9 mouse cellular contexts compared by ENCODE assay signal in the genomic region with DNA sequence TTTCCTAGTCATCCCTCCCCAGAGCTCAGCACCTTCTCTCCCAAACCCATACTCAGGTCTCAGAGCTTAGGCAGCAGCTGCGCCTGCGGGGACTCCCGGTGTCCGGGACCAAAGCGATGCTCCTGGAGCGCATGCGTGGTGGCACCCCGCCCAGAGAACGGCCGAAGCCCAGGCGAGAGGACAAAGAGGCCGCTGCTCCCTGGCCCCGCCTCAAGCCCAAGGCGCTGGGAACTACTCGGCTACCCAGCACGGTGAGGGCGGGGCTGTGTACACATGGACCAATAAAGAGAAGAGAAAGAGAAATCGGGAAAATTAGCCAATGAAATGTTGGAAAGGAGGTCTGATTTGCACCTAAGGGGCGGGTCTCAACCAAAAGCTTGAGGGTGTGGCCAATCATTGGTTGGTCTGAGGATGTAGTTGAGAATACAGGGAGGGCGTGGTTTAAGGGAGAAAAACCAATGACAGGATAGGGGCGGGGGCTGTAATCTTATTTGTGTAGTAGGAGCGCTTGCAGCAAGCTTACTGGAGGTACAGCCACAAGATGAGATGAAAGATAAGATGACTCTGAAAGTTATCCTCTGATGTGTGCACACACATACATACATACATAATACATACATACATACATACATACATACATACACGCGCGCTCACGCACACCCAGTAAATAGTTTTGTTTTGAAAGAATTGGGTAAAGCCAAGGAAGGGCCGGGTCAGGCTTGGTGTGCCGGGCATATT. TPM values are rescaled to one million over a fixed set of nuclear protein-coding genes. Genes with fewer than 3 reads are reported as not detected.
DNase-seq lines count a peak whose midpoint lies in the region; ATAC-seq and TF ChIP-seq lines count a peak whose summit lies in the region.
"Had no signal": no experiment of that assay in that cellular context is flagged by ENCODE, and none has a peak within 500 bp of the region (broad histone marks: within the 10 kb centered on the region; RNA-seq: fewer than 3 reads in every experiment).

No protein-coding gene starts in this region.

- TF ChIP-seq CTCF in C2C12 (IDR thresholded peaks at IDR 0.05; ENCODE audit: control insufficient read depth, insufficient read depth, insufficient read length), result no peak
- no peak for TF ChIP-seq CTCF in brain, embryonic 14.5 days (IDR thresholded peaks at IDR 0.05; ENCODE audit: borderline replicate concordance, extremely low read depth, insufficient read depth, insufficient read length)
- no peak for TF ChIP-seq CTCF in midbrain, postnatal 0 days (IDR thresholded peaks at IDR 0.05)

- peak; percentile 74; the same call in 1 of the 2 replicates for TF ChIP-seq POLR2A in brain, embryonic 14.5 days (IDR thresholded peaks at IDR 0.05; ENCODE audit: borderline replicate concordance, extremely low read depth, insufficient read depth, insufficient read length, poor library complexity, severe bottlenecking)

- H3ac ChIP-seq in C2C12 (ENCODE audit: control insufficient read depth, insufficient read length, low read depth), result peak overlapping the region; percentile 41

- DNase-seq in brain, embryonic 14.5 days (ENCODE audit: low read depth), result peak; percentile 100
- peak; percentile 99 for DNase-seq in midbrain, postnatal 0 days (ENCODE audit: low spot score)
- peak; percentile 48 to 81 for DNase-seq in spleen, postnatal 10 days (ENCODE audit: low spot score in 2 of 2)

- H3K9me3 ChIP-seq in heart, embryonic 11.5 days (replicated peaks; ENCODE audit: control insufficient read depth, low read length), result no peaks in the 10 kb centered on the region
- H3K9me3 ChIP-seq in kidney, embryonic 15.5 days (replicated peaks), result no peaks in the 10 kb centered on the region
- no peaks in the 10 kb centered on the region for H3K9me3 ChIP-seq in limb, embryonic 15.5 days
- no peaks in the 10 kb centered on the region for H3K9me3 ChIP-seq in midbrain, postnatal 0 days (ENCODE audit: low read length)

- H3K36me3 ChIP-seq in C2C12 (ENCODE audit: control insufficient read depth, insufficient read depth), result no peaks in the 10 kb centered on the region
- no peaks in the 10 kb centered on the region for H3K36me3 ChIP-seq in heart, embryonic 11.5 days (ENCODE audit: control insufficient read depth, insufficient read depth, low read length)
- no peaks in the 10 kb centered on the region for H3K36me3 ChIP-seq in kidney, embryonic 15.5 days
- peaks cover 3% of the 10 kb centered on the region; the same call in 1 of the 2 replicates for H3K36me3 ChIP-seq in limb, embryonic 15.5 days
- H3K36me3 ChIP-seq in midbrain, postnatal 0 days (ENCODE audit: insufficient read depth, low read length), result no peaks in the 10 kb centered on the region

- H3K4me2 ChIP-seq in heart, embryonic 11.5 days, result peak overlapping the region; percentile 76
- peak overlapping the region; percentile 76 for H3K4me2 ChIP-seq in kidney, embryonic 15.5 days
- peak overlapping the region; percentile 76 for H3K4me2 ChIP-seq in limb, embryonic 15.5 days
- peak overlapping the region; percentile 84 for H3K4me2 ChIP-seq in midbrain, postnatal 0 days (ENCODE audit: low read depth, low read length, poor library complexity, severe bottlenecking)

- WGBS in heart, embryonic 11.5 days (ENCODE audit: insufficient replicate concordance), result 4% methylated on average over 28 of the region's 28 CpGs
- WGBS in kidney, embryonic 15.5 days, result 2% methylated on average over 28 of the region's 28 CpGs
- WGBS in limb, embryonic 15.5 days, result 2% methylated on average over 28 of the region's 28 CpGs
- 1% methylated on average over 28 of the region's 28 CpGs for WGBS in midbrain, postnatal 0 days

- 0 out of 2 replicates have a peak, but pooled peaks have one; percentile 28 for ATAC-seq in erythroid progenitor cell, adult 5-6 weeks (replicated peaks; ENCODE audit: low FRiP score, poor library complexity, severe bottlenecking)
- peak; percentile 86 for ATAC-seq in heart, embryonic 11.5 days (replicated peaks; ENCODE audit: insufficient number of reproducible peaks, low FRiP score, low TSS enrichment)
- peak; percentile 91 for ATAC-seq in kidney, embryonic 15.5 days (replicated peaks; ENCODE audit: low FRiP score)
- ATAC-seq in limb, embryonic 15.5 days (ENCODE audit: insufficient number of reproducible peaks, low FRiP score, low TSS enrichment, low read depth), result peak; percentile 89
- ATAC-seq in midbrain, postnatal 0 days (ENCODE audit: low FRiP score), result peak; percentile 93

- H3K27ac ChIP-seq in heart, embryonic 11.5 days (ENCODE audit: low read depth, low read length), result peak overlapping the region; percentile 58
- peak overlapping the region; percentile 95 for H3K27ac ChIP-seq in kidney, embryonic 15.5 days
- peak overlapping the region; percentile 91 for H3K27ac ChIP-seq in limb, embryonic 15.5 days
- H3K27ac ChIP-seq in midbrain, postnatal 0 days (ENCODE audit: low read depth, low read length), result peak overlapping the region; percentile 87

- H3K79me3 ChIP-seq in C2C12 (ENCODE audit: low read depth), result no peaks in the 10 kb centered on the region

- peak overlapping the region; percentile 80 for H3K9ac ChIP-seq in heart, embryonic 11.5 days (ENCODE audit: low read depth, low read length)
- H3K9ac ChIP-seq in kidney, embryonic 15.5 days, result peak overlapping the region; percentile 61
- H3K9ac ChIP-seq in limb, embryonic 15.5 days, result peak overlapping the region; percentile 48
- peak overlapping the region; percentile 76 for H3K9ac ChIP-seq in midbrain, postnatal 0 days (replicated peaks; ENCODE audit: low read length, poor library complexity, severe bottlenecking)

- no peak overlapping the region for H3K4me3 ChIP-seq in C2C12 (ENCODE audit: insufficient read depth, poor library complexity, severe bottlenecking)
- H3K4me3 ChIP-seq in heart, embryonic 11.5 days (ENCODE audit: low read depth, low read length), result peak overlapping the region; percentile 42
- H3K4me3 ChIP-seq in kidney, embryonic 15.5 days (replicated peaks), result peak overlapping the region; percentile 47
- peak overlapping the region; percentile 45 for H3K4me3 ChIP-seq in limb, embryonic 15.5 days
- peak overlapping the region; percentile 42 for H3K4me3 ChIP-seq in midbrain, postnatal 0 days (ENCODE audit: low read depth, low read length)

- peaks cover 27% of the 10 kb centered on the region for H3K4me1 ChIP-seq in heart, embryonic 11.5 days (ENCODE audit: control insufficient read depth, insufficient read depth, low read length)
- H3K4me1 ChIP-seq in kidney, embryonic 15.5 days, result peaks cover 59% of the 10 kb centered on the region
- peaks cover 55% of the 10 kb centered on the region for H3K4me1 ChIP-seq in limb, embryonic 15.5 days
- peaks cover 9% of the 10 kb centered on the region; the same call in 1 of the 2 replicates for H3K4me1 ChIP-seq in midbrain, postnatal 0 days (ENCODE audit: insufficient read depth, low read length)

- no peaks in the 10 kb centered on the region for H3K27me3 ChIP-seq in C2C12 (ENCODE audit: control insufficient read depth, insufficient read depth, insufficient read length)
- no peaks in the 10 kb centered on the region; the same call in 1 of the 2 replicates for H3K27me3 ChIP-seq in heart, embryonic 11.5 days (ENCODE audit: control insufficient read depth, insufficient read depth, low read length)
- H3K27me3 ChIP-seq in kidney, embryonic 15.5 days, result no peaks in the 10 kb centered on the region
- H3K27me3 ChIP-seq in limb, embryonic 15.5 days, result no peaks in the 10 kb centered on the region
- H3K27me3 ChIP-seq in midbrain, postnatal 0 days (ENCODE audit: insufficient read depth, low read length), result no peaks in the 10 kb centered on the region

- H3K79me2 ChIP-seq in C2C12 (ENCODE audit: control insufficient read depth, insufficient read depth), result no peaks in the 10 kb centered on the region

RNA-seq across cellular contexts. Expression of gene Mamstr, which starts 3.8 kb away (rescaled TPM):
- 0.48 TPM for polyA plus RNA-seq in C2C12 (2012; fragmentation: generic; extraction: Trizol)
- polyA plus RNA-seq in brain, embryonic 14.5 days (2012; rRNA removed), result 3.2 and 4.0 TPM in 2 replicates
- not detected in 2 replicates for total RNA-seq in erythroid progenitor cell, adult 5-6 weeks (2015; ENCODE audit: low replicate concordance)
- total RNA-seq in erythroid progenitor cell, adult 5-6 weeks (2017; ENCODE audit: low replicate concordance), result not detected in 2 replicates
- polyA plus RNA-seq in heart, embryonic 11.5 days (2014; fragmentation: Nextera tagmentation; extraction: Ambion mirVana), result 3.4 and 4.0 TPM in 2 replicates
- 7.5 and 9.0 TPM in 2 replicates for polyA plus RNA-seq in kidney, embryonic 15.5 days (2015; fragmentation: Nextera tagmentation; extraction: Ambion mirVana)
- 21.9 and 36.8 TPM in 2 replicates for polyA plus RNA-seq in limb, embryonic 15.5 days (2015; fragmentation: Nextera tagmentation; extraction: Ambion mirVana)
- 2.7 and 3.3 TPM in 2 replicates for total RNA-seq in midbrain, postnatal 0 days (2014; rRNA removed)
- polyA plus RNA-seq in midbrain, postnatal 0 days (2015; fragmentation: Nextera tagmentation; extraction: Ambion mirVana), result 2.8 and 3.0 TPM in 2 replicates
- total RNA-seq: MEL had no signal

RNA-seq across cellular contexts. Expression of gene Rasip1, which starts 16.3 kb away (rescaled TPM):
- polyA plus RNA-seq in C2C12 (2012; fragmentation: generic; extraction: Trizol), result not detected
- polyA plus RNA-seq in brain, embryonic 14.5 days (2012; rRNA removed), result 11.6 and 17.6 TPM in 2 replicates
- not detected in 2 replicates for total RNA-seq in erythroid progenitor cell, adult 5-6 weeks (2015; ENCODE audit: low replicate concordance)
- total RNA-seq in erythroid progenitor cell, adult 5-6 weeks (2017; ENCODE audit: low replicate concordance), result not detected in 2 replicates
- polyA plus RNA-seq in heart, embryonic 11.5 days (2014; fragmentation: Nextera tagmentation; extraction: Ambion mirVana), result 13.9 and 14.5 TPM in 2 replicates
- 16.1 and 18.0 TPM in 2 replicates for polyA plus RNA-seq in kidney, embryonic 15.5 days (2015; fragmentation: Nextera tagmentation; extraction: Ambion mirVana)
- polyA plus RNA-seq in limb, embryonic 15.5 days (2015; fragmentation: Nextera tagmentation; extraction: Ambion mirVana), result 11.4 and 12.0 TPM in 2 replicates
- total RNA-seq in midbrain, postnatal 0 days (2014; rRNA removed), result 36.0 and 38.5 TPM in 2 replicates
- 24.0 and 25.1 TPM in 2 replicates for polyA plus RNA-seq in midbrain, postnatal 0 days (2015; fragmentation: Nextera tagmentation; extraction: Ambion mirVana)

RNA-seq across cellular contexts. Expression of gene Izumo1, which starts 22.0 kb away (rescaled TPM):
- polyA plus RNA-seq in C2C12 (2012; fragmentation: generic; extraction: Trizol), result not detected
- polyA plus RNA-seq in brain, embryonic 14.5 days (2012; rRNA removed), result 0.13 and 0.16 TPM in 2 replicates
- not detected in 2 replicates for total RNA-seq in erythroid progenitor cell, adult 5-6 weeks (2015; ENCODE audit: low replicate concordance)
- total RNA-seq in erythroid progenitor cell, adult 5-6 weeks (2017; ENCODE audit: low replicate concordance), result not detected in 2 replicates
- 0.34 and 0.35 TPM in 2 replicates for polyA plus RNA-seq in heart, embryonic 11.5 days (2014; fragmentation: Nextera tagmentation; extraction: Ambion mirVana)
- 0.14 and 0.17 TPM in 2 replicates for polyA plus RNA-seq in kidney, embryonic 15.5 days (2015; fragmentation: Nextera tagmentation; extraction: Ambion mirVana)
- polyA plus RNA-seq in limb, embryonic 15.5 days (2015; fragmentation: Nextera tagmentation; extraction: Ambion mirVana), result 0.14 and 0.27 TPM in 2 replicates
- 0.11 TPM in 1 of 2 replicates, not detected in the other for total RNA-seq in midbrain, postnatal 0 days (2014; rRNA removed)
- 0.11 TPM in 1 of 2 replicates, not detected in the other for polyA plus RNA-seq in midbrain, postnatal 0 days (2015; fragmentation: Nextera tagmentation; extraction: Ambion mirVana)
- total RNA-seq: MEL had no signal

RNA-seq across cellular contexts. Expression of gene Fut2, which starts 22.6 kb away (rescaled TPM):
- 0.01 TPM for polyA plus RNA-seq in C2C12 (2012; fragmentation: generic; extraction: Trizol)
- polyA plus RNA-seq in brain, embryonic 14.5 days (2012; rRNA removed), result 0.10 and 0.16 TPM in 2 replicates
- total RNA-seq in erythroid progenitor cell, adult 5-6 weeks (2015; ENCODE audit: low replicate concordance), result not detected in 2 replicates
- not detected in 2 replicates for total RNA-seq in erythroid progenitor cell, adult 5-6 weeks (2017; ENCODE audit: low replicate concordance)
- 0.56 and 1.0 TPM in 2 replicates for polyA plus RNA-seq in heart, embryonic 11.5 days (2014; fragmentation: Nextera tagmentation; extraction: Ambion mirVana)
- polyA plus RNA-seq in kidney, embryonic 15.5 days (2015; fragmentation: Nextera tagmentation; extraction: Ambion mirVana), result 0.42 and 3.7 TPM in 2 replicates
- polyA plus RNA-seq in limb, embryonic 15.5 days (2015; fragmentation: Nextera tagmentation; extraction: Ambion mirVana), result 7.7 and 8.0 TPM in 2 replicates
- 0.99 TPM in 1 of 2 replicates, not detected in the other for total RNA-seq in midbrain, postnatal 0 days (2014; rRNA removed)
- 0.27 and 0.29 TPM in 2 replicates for polyA plus RNA-seq in midbrain, postnatal 0 days (2015; fragmentation: Nextera tagmentation; extraction: Ambion mirVana)
- total RNA-seq: MEL had no signal

RNA-seq across cellular contexts. Expression of gene Fut1, which starts 26.5 kb away (rescaled TPM):
- 0.04 TPM for polyA plus RNA-seq in C2C12 (2012; fragmentation: generic; extraction: Trizol)
- 0.06 and 0.14 TPM in 2 replicates for polyA plus RNA-seq in brain, embryonic 14.5 days (2012; rRNA removed)
- total RNA-seq in erythroid progenitor cell, adult 5-6 weeks (2015; ENCODE audit: low replicate concordance), result not detected in 2 replicates
- total RNA-seq in erythroid progenitor cell, adult 5-6 weeks (2017; ENCODE audit: low replicate concordance), result not detected in 2 replicates
- polyA plus RNA-seq in heart, embryonic 11.5 days (2014; fragmentation: Nextera tagmentation; extraction: Ambion mirVana), result not detected in 2 replicates
- 0.06 and 0.21 TPM in 2 replicates for polyA plus RNA-seq in kidney, embryonic 15.5 days (2015; fragmentation: Nextera tagmentation; extraction: Ambion mirVana)
- polyA plus RNA-seq in limb, embryonic 15.5 days (2015; fragmentation: Nextera tagmentation; extraction: Ambion mirVana), result 2.9 and 3.3 TPM in 2 replicates
- not detected in 2 replicates for total RNA-seq in midbrain, postnatal 0 days (2014; rRNA removed)
- not detected in 2 replicates for polyA plus RNA-seq in midbrain, postnatal 0 days (2015; fragmentation: Nextera tagmentation; extraction: Ambion mirVana)
- total RNA-seq: MEL had no signal

Comparison
In these comparisons a context has a peak if more than half of its experiments do, and no peak if none do; other contexts are left out.
1. ATAC-seq: peak in every context shown above with its lines; median percentile 93 in midbrain, postnatal 0 days; 91 in kidney, embryonic 15.5 days; 89 in limb, embryonic 15.5 days; 86 in heart, embryonic 11.5 days; 28 in erythroid progenitor cell, adult 5-6 weeks.
2. RNA of gene Rasip1, which starts 16.3 kb away (polyA plus RNA-seq): 24.0 to 25.1 TPM in midbrain, postnatal 0 days, 16.1 to 18.0 TPM in kidney, embryonic 15.5 days, 11.6 to 17.6 TPM in brain, embryonic 14.5 days, 13.9 to 14.5 TPM in heart, embryonic 11.5 days and 11.4 to 12.0 TPM in limb, embryonic 15.5 days; not detected in C2C12 (single experiment); every median in the first group is over 10 times any median in the second.
3. Peak in every context shown above with its lines, with median percentiles within 50 percentile points of each other: DNase-seq, H3K27ac ChIP-seq, H3K4me2 ChIP-seq and H3K9ac ChIP-seq.